Mouse (Mus musculus) c-Kit-positive CD71-positive TER-119-negative erythroid progenitor cells, embryonic 14.5 days (primary cell): Measurements from ENCODE around the gene Khsrp.
A peak's percentile ranks its signal among the peaks of the same experiment; 100 is the strongest.

Source experiments
- DNase-seq: peaks from one replicate; pipeline ENCODE4 v3.0.0-alpha.2; 2013; ENCODE audit warnings: low read depth

Gene Khsrp

GRCm38 (mm10) chr17:57029691-57030090 is 1.6 kb downstream of the Khsrp start:
- DNase-seq: peak; percentile 64

- DNase-seq: no peak
Observed at GRCm38 (mm10) chr17:57027471-57027870, 3.9 kb downstream of the Khsrp start.

- DNase-seq: no peak
Observed at GRCm38 (mm10) chr17:57020960-57021359, 10.4 kb downstream of the Khsrp start.

GRCm38 (mm10) chr17:57019693-57020092 is 11.6 kb downstream of the Khsrp start:
- DNase-seq: peak; percentile 74

DNA sequence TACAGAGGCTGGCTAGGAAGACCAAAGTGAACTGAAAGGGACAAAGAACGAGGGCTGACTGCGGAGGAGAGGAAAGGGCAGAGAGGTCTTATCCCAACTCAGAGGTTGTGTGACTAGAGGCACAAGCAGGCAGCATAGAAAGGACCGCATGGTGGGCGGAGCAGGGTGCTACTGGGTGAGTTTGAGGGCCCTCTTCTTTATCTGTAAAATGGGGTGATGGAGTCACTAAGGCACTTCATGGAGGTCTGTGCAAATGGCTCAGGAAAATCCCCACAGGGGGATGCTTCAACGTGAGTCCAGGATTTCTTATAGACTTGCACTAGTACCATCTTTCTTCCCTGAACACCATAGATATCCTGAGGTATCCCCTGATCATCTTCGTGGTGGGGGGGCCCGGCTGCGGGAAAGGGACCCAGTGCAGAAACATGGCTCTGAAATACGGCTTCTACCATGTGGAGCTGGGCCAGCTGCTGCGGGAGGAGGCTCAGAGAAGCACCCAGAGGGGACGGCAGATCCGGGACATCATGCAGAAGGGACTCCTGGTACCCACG is 19.0 kb downstream of the Khsrp start:
- DNase-seq: no peak

DNA sequence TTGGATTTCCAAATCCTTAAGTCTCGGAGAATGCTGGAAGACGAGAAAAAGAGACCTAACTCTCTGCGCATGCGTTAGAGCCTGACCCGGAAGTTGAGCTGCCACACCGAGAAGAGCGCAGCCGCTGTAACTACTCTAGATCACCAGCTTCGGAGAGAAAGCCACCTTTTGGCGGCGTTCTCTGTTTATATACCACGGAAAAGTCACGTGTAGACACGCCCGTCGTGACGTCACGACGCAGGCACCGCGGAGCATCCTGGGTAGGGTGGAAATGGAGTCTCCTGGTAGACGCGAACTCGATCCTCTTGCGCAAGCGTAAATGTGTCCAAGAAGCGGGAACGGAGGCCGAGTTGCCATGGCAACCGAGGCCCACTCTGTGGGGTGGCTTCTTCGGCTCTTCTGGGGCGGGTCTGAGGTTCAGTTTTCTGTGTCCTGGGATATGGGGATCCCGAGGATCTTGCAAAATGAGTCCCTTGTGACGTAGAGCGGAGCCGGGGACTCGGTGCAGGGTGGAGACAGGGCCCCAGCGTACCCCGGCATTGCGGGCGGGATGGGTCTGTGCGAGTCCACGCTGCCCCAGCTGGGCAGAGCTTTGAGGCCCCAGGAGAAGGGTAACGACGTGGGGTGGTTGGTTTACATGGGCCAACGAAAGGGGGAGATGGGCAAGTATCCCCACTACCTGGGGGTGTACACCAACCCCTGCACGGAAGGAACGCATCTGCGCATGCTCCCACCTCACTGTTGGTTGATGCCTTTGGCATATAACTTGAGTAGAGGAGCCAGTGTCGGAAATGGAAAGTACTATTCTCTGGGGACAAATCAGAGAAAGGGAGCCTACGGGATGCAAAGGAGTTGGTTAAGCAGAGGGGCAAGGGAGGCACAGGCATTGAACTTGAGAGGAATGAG is 19.8 kb downstream of the Khsrp start, which contains the start of the genes Gtf2f1 and Gm17949:
Gene Gtf2f1 (minus strand): TSS at position 53 of the 906 bp plus-strand sequence.
Gene Gm17949 (plus strand): TSS at position 234 of the 906 bp plus-strand sequence.
- DNase-seq: peak; percentile 95

- no peak for DNase-seq
Observed at GRCm38 (mm10) chr17:57010911-57011235, 20.4 kb downstream of the Khsrp start.

GRCm38 (mm10) chr17:57007137-57007905 is 24.0 kb downstream of the Khsrp start:
- DNase-seq: no peak

- DNase-seq: no peak
Observed at GRCm38 (mm10) chr17:57003994-57004393, 27.3 kb downstream of the Khsrp start.

DNA sequence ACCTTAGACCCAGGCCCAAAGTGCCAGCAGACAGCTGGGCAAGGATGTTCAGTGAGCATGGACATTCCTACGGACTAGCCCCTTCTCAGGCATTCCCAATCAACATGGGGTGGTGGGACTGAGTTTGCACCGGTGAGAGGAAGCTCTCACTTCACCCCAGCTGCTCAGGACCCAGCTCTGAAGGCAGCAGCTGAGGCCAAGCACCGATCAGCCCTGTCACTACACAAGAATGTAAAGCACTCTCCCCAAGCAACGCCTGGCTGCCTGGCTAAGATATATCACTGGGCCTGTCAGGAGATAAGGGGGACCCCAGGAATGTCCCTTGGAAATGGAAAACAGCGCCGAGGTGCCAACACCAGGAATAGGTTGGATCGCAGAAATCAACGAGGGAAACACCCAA is 30.1 kb downstream of the Khsrp start:
- DNase-seq: no peak

- DNase-seq: no peak
Observed at GRCm38 (mm10) chr17:56999968-57000609, 31.2 kb downstream of the Khsrp start, which contains the start of gene Pspn. Pspn (minus strand) TSS chr17:57000018.

DNA sequence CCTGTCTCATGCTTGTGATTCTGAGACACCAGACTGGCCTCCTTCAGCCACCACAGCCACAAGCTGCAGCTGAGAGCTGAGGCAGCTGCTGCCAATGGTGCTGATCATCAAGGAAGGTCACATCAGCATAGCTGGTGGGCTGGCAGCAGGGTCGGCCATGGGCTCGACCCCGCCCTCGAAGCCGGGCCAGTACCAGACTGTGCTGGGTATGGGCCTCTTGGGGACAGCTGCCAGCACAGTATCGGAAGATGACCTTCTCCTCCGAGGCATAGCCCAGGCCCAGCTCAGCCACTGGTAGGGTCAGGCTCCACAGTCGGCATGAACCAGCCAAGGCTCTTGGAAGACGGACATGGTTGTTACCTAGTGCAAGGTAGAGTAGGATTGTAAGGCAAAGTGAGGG is 31.9 kb downstream of the Khsrp start:
- no peak for DNase-seq

- peak; percentile 98 for DNase-seq
Observed at GRCm38 (mm10) chr17:56997029-56997667, 34.2 kb downstream of the Khsrp start, which contains the start of gene Alkbh7. Alkbh7 (plus strand) TSS chr17:56997339.

DNA sequence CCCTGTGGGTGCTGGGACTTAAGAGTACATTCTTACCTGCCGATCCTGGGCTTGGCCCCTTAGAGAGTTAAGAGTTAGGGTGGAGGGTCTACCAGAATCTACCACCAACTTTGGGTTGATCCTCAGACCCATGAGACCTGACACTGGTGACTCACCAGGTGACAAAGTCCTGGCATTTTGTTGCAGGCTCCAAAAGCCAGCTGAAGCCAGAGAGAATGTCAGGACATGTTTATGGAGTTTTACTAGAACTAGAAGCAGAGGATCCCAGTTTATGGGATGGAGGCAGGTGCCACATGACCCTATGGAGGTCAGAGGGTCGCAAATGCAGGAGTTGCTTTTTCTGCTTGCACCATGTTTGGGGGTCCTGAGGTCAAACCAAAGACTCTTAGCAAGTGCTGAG is 34.8 kb downstream of the Khsrp start:
- no peak for DNase-seq

DNA sequence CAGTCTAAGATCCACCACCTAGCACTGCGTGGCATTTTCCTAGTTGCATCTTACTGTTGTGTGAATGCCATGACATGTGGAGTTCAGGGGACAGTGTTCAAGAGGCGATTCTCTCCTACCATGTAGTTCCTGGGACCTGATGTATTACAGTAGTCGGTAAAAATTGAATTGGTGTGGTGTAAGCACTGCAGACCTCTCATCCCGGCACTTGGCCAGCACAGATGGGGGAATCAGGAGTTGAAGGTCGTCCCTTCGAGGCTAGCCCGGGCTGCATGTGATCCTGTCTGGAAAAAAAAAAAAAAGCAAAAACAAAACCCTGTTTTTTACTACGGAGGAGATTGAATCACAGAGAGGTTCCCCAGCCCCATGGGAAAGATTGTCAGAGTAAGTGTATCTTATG is 36.3 kb downstream of the Khsrp start:
- DNase-seq: no peak

GRCm38 (mm10) chr17:56990966-56991365 is 40.4 kb downstream of the Khsrp start:
- DNase-seq: no peak

- DNase-seq: peak; percentile 97
Observed at GRCm38 (mm10) chr17:56990115-56990746, 41.1 kb downstream of the Khsrp start, which contains the start of gene Clpp. Clpp (plus strand) TSS chr17:56990305.

DNA sequence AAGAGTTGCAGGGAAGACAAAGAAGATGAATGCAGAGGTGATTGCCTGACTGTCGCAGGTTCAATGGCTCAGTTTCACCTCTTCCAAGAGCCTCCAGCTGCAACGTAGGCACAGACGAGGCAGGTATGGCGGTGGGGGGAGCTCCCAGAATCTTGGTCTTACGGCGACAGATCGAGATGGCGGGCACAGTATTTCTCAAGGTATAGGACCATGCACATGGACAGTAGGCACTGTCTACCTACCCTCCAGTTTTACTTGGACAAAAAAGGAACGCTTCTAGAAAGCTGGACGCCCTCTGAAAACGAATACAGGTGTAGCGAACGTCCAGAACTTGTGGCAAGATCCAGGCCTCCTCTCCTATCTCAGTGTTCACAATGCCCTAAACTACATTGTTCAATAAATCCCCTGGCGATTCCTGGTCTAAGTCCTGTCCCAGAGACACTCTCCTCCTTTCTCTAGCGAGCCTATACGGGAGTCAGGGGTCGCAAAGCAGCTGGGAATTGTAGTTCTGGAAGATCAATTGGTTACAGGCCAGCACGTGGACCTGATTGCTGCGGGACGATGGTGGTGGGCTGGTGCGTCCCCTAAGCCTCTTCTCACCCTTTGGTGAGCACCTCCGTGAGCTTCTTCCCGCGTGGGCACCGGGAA is 41.7 kb downstream of the Khsrp start:
- peak; percentile 78 for DNase-seq

DNA sequence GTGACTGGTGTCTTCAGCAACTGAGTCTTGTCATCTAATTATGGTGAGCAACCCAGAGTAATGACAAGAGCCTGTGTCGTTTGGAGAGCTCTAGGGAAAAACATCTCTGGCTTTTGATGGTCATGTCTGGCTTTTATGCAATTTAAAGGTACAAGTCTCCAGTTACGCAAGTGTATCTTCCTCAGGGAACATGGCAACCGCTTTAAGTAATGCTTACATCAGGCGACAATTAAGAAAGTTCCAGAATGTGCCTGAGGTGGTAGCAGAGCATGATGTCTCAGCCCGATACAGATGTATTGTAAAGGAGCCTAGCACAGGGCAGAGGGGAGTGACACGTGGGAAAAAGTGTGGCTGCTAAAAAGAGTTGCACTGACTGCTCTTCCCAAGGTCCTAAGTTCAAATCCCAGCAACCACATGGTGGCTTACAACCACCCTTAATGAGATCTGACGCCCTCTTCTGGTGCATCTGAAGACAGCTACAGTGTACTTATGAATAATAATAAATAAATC is 42.3 kb downstream of the Khsrp start:
- no peak for DNase-seq

DNA sequence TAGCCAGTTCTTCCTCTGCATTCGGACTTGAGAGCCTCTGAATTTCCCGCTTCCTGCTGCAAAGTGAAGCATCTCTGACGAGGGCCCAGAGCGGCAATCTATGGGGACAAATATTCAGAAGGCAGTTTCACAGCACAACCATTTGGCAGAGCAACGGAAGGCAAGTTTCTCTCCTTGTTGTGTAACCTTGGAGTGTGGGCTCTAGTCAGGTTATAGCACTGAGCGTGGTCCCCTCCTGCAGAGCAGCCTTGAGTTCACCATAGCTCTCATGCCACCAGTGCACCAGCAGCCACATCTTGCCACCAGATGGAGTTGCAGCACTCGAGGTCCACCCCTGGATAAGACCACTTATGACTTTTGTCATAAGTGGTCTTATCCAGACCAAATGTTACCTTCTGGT is 42.9 kb downstream of the Khsrp start:
- DNase-seq: no peak
